Mouse (Mus musculus) ES-Bruce4 (cell line): ENCODE results near the gene Urb1. TPM values are rescaled to one million over a fixed set of nuclear protein-coding genes. Genes with fewer than 3 reads are reported as not detected.

Source experiments
- H3K27ac ChIP-seq: 2 replicates; pipeline ENCODE4 v1.5.1; 2012; ENCODE audit warnings: low read length, inconsistent platforms; ENCODE audit not compliant: insufficient read depth
- H3K27me3 ChIP-seq: 2 replicates; pipeline ENCODE4 v1.6.1; 2012; ENCODE audit warnings: mild to moderate bottlenecking, low read length, inconsistent platforms; ENCODE audit not compliant: control insufficient read depth, poor library complexity, insufficient read depth, severe bottlenecking
- H3K36me3 ChIP-seq: 2 replicates; pipeline ENCODE4 v1.6.1; 2012; ENCODE audit warnings: inconsistent platforms, mild to moderate bottlenecking, low read length, moderate library complexity; ENCODE audit not compliant: control insufficient read depth, poor library complexity, insufficient read depth, severe bottlenecking
- H3K4me1 ChIP-seq: one replicate; pipeline ENCODE4 v1.8.1; 2011; ENCODE audit warnings: low read length; ENCODE audit not compliant: control insufficient read depth, insufficient read depth
- H3K4me3 ChIP-seq: 2 replicates; pipeline ENCODE4 v1.5.1; 2011; ENCODE audit warnings: low read depth, mild to moderate bottlenecking, low read length
- H3K9ac ChIP-seq: 2 replicates; pipeline ENCODE4 v1.6.1; 2012; ENCODE audit warnings: low read depth, mild to moderate bottlenecking, inconsistent platforms; ENCODE audit not compliant: poor library complexity, severe bottlenecking
- H3K9me3 ChIP-seq: replicated peaks from 2 replicates; pipeline ENCODE4 v1.6.1; 2012; ENCODE audit warnings: mild to moderate bottlenecking, low read length, inconsistent platforms; ENCODE audit not compliant: control insufficient read depth, poor library complexity, insufficient read depth, severe bottlenecking
- CTCF ChIP-seq: IDR thresholded peaks from one replicate; pipeline ENCODE4 v1.8.1; 2011; ENCODE audit warnings: low read depth, low read length
- EP300 ChIP-seq: IDR thresholded peaks from 2 replicates; pipeline ENCODE4 v1.6.1; 2011; ENCODE audit warnings: low read depth, low read length; ENCODE audit not compliant: insufficient read depth
- POLR2A ChIP-seq: IDR thresholded peaks from one replicate; pipeline ENCODE4 v1.8.1; 2011; ENCODE audit warnings: low read length; ENCODE audit not compliant: insufficient read depth
- polyA plus RNA-seq: library from polyadenylated mRNA; stranded (reverse); fragments of >200 nt; gene quantifications from 2 replicates; pipeline ENCODE4 v1.2.4, GENCODE M21; 2011; ENCODE audit warnings: low read depth; ENCODE audit not compliant: missing spikeins, insufficient read depth, insufficient read length

Gene Urb1
- polyA plus RNA-seq, 1 experiment, result 24.4 TPM

DNA sequence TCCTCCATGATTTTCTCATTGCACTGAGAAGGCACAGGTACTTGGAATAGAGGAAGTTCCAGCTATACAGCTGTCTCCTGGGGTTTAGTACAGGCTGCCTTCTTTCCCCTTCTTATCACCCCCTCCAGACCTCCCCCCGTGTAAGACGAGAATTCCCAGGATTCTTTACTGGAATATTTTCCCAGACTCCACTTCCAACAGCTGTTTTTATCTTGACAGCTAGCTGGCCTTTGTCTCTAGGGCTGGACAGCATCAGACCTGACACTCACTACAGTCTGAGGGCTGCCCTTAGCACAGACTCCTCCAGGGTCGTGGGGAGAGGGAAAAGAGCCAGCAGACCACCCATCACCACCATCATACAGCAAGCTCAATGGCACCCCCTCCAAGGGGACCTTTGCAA, 103.9 kb downstream of the Urb1 start:
- TF ChIP-seq EP300 (no peak), CTCF (no peak), POLR2A (no peak)
- Histone ChIP-seq H3K27ac (no peak overlapping the region), H3K36me3 (no peaks in the 10 kb centered on the region), H3K9me3 (no peaks in the 10 kb centered on the region), H3K4me1 (peaks cover 1% of the 10 kb centered on the region), H3K27me3 (no peaks in the 10 kb centered on the region), H3K4me3 (no peak overlapping the region), H3K9ac (no peak overlapping the region)

DNA sequence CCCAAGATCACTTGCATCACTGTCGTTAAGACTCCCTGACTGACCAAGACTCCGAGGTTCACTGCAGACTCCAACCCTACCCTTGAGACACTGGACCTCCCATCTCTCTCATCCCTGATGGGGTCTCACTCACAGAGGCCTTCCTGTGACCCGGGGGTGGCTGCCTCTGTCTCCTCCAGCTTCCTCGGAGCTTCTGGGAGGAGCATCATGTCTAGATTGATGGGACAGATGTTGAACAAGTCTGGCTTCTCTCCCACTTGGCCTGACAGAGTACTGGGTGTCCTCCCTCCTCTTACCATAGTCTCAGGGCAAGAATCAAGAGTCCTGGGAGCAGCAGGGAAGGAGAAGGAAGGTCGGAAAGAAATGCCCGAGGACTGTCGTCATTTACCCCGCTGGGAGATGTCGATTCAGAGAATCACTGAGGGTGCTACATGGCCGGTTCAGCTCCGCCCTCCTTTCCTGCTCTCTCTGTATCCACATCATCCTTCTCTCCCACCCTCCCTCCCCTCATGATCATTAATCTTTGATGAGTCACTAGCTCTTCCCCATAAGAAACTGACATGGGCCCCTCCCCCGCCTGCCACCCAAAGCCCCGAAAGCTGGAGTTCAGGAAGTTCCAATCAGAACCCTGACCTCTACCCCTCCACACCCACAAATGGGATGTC, 105.9 kb downstream of the Urb1 start:
- no peak overlapping the region for H3K27ac ChIP-seq
- H3K36me3 ChIP-seq, result no peaks in the 10 kb centered on the region
- no peak overlapping the region for H3K4me3 ChIP-seq

DNA sequence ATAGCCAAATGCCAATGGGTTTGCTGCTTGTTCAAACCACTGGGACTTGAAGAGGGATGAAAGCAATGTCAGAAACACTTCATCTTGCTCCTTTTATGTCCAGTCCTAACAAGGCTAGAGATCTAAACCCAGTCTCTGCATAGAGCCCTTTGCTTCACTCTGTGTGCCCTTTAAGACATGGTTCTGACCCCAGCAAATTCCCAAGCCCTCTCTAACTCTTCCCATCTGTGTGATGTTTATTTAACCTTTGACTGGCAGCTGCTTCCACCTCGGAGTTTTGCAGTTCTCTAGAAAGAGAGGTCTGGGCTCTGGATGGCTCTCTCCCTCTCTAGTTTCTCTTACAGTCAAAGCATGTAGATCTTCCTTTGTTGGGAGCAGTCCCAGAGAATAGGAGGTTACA, 106.6 kb downstream of the Urb1 start:
- no peaks in the 10 kb centered on the region for H3K9me3 ChIP-seq
- no peaks in the 10 kb centered on the region for H3K36me3 ChIP-seq
- no peaks in the 10 kb centered on the region for H3K27me3 ChIP-seq
- no peak for TF ChIP-seq EP300
- TF ChIP-seq CTCF, result no peak
- TF ChIP-seq POLR2A, result no peak
- H3K4me1 ChIP-seq, result no peaks in the 10 kb centered on the region
- H3K27ac ChIP-seq, result no peak overlapping the region
- H3K4me3 ChIP-seq, result no peak overlapping the region
- no peak overlapping the region for H3K9ac ChIP-seq

More for the DNA sequence above, 105.9 kb downstream of the Urb1 start:
- H3K9me3 ChIP-seq, result no peaks in the 10 kb centered on the region
- H3K27me3 ChIP-seq, result no peaks in the 10 kb centered on the region
- TF ChIP-seq EP300, result no peak
- TF ChIP-seq POLR2A, result no peak
- TF ChIP-seq CTCF, result no peak
- no peaks in the 10 kb centered on the region for H3K4me1 ChIP-seq
- no peak overlapping the region for H3K9ac ChIP-seq

DNA sequence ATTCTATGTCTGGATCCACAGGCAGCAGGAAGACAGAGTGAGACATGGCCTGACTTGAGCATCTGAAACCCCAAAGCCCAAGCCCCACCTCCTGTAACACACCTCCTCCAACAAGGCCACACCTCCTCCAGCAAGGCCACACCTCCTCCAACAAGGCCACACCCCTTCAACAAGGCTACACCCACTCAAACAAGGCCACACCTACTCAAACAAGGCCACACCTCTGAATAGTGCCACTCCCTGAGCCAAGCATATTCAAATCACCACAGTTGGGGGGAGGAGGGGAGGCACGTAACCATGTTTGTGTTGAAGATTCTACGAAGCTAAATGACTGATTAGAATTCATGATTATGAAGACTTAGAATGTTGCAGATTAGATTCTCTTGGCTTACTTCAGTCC, 108.7 kb downstream of the Urb1 start:
- H3K4me1 ChIP-seq, result no peaks in the 10 kb centered on the region
- H3K36me3 ChIP-seq, result no peaks in the 10 kb centered on the region
- H3K4me3 ChIP-seq, result no peak overlapping the region
- TF ChIP-seq EP300, result no peak
- no peak for TF ChIP-seq CTCF
- TF ChIP-seq POLR2A, result no peak
- H3K9ac ChIP-seq, result no peak overlapping the region
- no peak overlapping the region for H3K27ac ChIP-seq
- no peaks in the 10 kb centered on the region for H3K27me3 ChIP-seq
- H3K9me3 ChIP-seq, result no peaks in the 10 kb centered on the region

Other genes starting within 250 kb of the Urb1 start
- 32.3 and 33.2 TPM in 2 replicates for gene Mis18a, start 83.0 kb downstream of the Urb1 start, polyA plus RNA-seq
- gene Mrap, start 72.2 kb downstream of the Urb1 start, polyA plus RNA-seq, result 0.67 TPM in 1 of 2 replicates, not detected in the other
- gene Eva1c, start 16.3 kb upstream of the Urb1 start, polyA plus RNA-seq, result 3.2 and 4.9 TPM in 2 replicates
- 56.9 and 58.9 TPM in 2 replicates for gene Cfap298, start 124.7 kb upstream of the Urb1 start, polyA plus RNA-seq
- 27.5 and 33.2 TPM in 2 replicates for gene Synj1, start 200.9 kb upstream of the Urb1 start, polyA plus RNA-seq
- gene Paxbp1, start 234.1 kb upstream of the Urb1 start, polyA plus RNA-seq, result 96.0 and 108 TPM in 2 replicates